Mouse (Mus musculus): ENCODE measurements at regions not wholly inside any gene's neighbourhood (a gene's known extent, or its start where the extent isn't known, plus 50 kb on each side); places are given as distances from the start of the nearest gene placed in this dataset.

DNA sequence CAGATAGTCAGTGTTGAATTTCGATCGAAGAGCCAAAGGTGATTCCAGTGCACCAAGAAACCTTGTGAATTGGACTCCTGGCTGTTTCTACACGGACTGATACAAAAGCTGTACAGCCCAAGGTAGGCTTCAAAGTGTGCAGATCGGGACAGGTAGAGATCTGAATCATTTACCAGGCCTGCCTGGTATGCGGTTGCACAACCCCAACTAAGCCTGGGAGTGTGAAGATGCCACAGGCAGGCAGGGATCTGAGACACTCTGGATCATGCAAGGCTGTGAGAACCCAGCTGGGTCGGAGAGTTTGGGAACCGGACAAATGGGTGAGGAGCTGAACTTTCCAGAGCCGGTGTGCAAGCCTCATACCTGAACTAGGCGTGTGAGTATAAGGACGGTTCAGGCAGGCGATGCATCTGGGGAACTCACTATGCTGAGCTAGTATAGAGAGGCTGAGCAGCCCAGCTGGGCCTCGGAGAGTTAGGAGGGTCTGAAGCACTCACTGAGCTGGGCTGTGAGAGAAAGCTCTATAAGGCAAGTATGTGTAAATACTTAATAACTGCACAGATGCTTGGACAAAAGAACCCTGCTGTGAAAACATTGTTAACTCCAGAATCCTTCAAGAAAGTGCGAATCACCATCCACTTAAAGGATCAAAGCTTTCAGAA, 125.3 kb upstream of the Mast4 start:
- DNase-seq: no peak

DNA sequence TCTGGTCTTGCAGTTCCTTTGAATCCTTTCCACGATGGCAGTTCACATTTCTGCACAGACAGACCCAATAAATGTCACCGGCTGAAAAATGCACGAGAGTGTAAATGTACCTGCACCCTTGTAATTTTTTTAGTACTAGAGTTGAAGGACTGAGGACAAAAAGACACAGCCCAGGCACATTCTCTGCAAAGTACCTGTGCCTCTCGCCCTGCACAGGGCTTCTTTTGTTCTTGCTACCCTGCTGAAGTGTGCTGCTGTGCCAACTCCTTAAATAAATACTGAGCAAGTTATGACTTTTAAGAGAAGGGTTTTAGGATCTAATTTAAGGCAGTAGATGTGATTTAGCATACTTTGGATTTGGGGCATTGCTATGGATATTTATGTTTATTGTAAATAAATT, 118.5 kb upstream of the Mast4 start:
- DNase-seq: no peak

DNA sequence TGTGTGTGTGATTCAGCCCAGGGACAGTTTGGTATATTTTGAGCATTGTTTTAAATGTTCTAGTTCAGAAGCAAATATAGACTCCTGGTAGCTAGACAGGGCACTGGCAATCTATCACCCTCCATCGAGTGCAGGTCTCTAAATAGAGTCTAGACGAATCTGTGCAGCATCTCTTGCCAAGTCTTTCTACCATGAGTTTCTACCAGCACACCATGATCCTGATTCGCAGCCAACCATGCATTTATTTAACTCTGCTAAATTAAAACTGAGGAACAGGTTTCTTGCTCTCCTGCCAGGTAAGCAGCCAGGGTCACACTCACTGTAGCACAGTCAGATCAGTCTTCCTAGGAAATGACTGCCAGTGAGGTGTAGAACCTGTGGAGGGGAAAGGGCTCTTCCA, 96.3 kb upstream of the Mast4 start:
- no peak for DNase-seq

DNA sequence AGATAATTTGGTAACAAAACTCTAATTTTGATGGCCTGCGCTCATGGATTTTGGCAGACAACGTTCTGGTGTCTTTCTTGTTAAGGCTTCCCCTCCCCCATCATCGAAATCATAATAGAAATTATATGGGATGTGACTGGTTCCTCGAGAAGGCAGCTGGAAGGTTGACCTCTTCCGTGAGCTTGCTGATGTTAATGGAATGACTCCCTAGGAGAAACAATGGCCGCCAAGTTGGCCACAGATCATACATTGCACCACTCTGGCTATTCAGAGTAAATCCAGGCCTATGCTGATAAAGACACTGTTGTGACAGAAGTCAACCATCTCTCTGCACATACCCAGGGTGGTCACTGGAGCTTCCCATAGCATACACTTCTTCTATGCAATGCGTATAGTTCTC, 89.7 kb upstream of the Mast4 start:
- DNase-seq: no peak

DNA sequence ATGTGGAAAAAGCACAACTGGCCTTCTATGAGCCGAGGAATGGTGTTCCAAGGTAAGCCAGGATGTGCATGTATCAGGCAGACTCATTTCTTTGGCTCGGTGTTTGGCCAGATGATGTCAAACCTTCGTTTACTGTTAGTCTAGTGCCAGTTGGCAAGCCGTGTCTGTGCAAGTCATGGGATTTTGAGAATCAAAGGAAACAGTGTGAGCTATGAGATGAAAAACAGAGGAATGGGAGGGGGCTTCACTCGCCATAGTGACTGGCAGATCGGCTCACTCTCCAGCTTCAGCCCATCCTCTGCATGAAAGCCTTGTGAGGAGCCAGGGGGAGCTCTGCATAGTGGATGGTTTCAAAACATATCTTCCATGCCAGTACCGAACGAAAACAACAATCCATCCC, 89.1 kb upstream of the Mast4 start:
- no peak for DNase-seq

DNA sequence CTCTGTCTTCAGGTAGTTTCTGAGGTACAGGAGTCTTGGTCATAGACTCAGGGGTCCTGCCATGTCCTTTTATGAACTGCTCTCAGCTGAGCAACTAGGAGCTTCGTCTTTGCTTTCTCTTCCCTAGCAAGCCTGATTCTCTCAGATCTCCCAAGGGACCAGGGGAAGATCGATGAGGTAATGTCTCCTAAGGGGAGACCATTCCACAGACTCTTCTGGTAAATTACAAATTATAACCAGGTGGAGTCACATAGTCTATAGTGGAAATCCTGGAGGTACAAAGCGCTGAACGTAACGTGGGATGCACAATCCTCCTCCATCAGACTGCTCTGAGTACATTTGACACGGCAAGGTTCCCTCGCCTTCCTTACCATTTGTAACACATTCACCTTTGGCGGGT, 88.7 kb upstream of the Mast4 start:
- DNase-seq: no peak

DNA sequence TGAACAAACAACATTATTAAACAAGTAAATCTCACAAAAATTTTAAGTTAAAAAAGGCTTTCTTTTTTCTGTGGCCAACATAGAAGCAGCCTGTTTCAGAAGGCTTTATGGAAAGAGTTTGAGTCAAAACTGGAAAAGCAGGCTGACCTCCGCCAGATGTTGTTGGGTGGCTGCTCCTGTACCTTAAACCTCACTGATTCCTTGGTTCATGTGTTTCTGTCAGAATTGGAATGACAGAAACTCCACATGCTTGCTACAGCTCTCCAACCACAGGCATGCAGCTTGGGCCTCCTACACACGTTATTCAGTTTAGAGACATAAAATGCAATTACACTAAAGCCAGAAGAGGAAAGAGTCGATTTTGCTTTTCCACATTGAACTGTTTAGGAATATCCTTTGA, 84.8 kb upstream of the Mast4 start:
- no peak for DNase-seq

DNA sequence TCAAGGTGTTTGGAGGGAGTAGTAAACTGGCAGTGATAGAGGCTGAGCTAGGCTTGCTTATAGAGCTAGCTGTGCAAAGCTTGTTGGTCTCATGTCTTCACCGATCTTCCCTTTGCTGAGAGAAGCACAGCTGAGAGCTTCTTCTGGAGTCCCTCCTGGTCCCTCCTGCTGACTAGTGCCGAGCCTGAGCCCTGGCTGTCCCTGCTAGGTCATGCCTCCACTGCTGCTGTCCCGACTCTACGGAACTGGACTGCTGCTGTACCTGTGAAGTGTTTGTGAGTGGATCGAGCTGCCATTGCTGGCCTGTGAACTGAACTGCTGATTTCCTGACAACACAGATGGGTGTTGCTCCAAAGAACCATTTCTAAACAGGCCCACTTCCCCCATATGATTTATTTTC, 83.0 kb upstream of the Mast4 start:
- no peak for DNase-seq

DNA sequence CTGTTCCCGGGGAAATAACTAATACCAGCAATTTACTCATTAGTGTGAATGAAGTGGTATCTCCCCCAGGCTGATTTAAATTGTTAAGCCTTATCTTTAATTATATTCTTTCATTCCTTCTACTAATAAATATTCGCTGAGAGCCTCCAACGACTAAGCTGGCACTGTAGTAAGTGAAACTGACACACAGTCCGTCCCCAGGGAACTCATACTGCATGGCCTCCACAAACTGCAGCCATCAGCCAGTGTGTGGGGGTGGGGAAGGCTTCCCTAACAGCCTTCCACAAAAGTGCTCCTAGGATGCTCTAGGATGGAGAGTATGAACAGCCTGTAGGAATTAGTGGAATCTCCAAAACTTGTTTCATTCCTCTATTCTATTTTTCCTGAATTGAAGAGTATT, 81.0 kb upstream of the Mast4 start:
- no peak for DNase-seq

DNA sequence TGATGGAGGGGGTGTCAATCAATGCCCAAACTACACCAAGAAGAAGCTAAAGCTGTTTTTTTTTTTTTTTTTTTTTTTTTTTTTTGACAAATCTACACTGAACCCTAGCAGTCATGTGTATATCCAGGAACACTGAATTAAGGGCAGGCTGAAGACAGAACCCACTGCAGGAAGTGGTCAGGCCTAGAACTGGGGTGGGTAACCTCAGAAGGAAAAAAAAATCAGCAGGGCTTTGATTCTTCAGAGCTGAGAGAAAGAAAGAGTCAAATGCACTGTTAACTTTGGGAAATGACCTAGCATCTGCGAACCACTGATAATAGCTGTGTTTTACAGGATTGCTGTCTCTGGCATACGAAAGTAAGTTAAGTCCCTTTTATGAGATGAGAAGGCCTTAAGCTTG, 78.3 kb upstream of the Mast4 start:
- DNase-seq: no peak

DNA sequence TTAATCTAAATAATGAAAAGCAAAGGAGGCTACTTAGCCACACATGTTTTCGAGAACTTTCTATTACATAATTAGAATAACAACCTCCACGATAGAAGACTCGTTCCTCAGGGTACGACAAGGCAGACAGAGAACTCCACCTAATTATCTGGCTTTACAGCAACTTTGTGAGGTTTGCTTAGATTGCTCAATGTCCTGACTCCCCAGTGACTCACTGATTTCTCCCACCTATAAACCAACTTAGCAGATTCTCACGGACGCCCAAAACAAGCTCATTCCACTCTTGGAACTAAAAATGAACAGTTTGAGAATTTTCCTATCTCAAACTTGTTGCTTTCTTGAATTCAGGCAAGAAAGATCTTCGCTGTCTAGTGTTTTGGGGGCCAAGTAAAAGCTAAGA, 75.0 kb upstream of the Mast4 start:
- DNase-seq: no peak

DNA sequence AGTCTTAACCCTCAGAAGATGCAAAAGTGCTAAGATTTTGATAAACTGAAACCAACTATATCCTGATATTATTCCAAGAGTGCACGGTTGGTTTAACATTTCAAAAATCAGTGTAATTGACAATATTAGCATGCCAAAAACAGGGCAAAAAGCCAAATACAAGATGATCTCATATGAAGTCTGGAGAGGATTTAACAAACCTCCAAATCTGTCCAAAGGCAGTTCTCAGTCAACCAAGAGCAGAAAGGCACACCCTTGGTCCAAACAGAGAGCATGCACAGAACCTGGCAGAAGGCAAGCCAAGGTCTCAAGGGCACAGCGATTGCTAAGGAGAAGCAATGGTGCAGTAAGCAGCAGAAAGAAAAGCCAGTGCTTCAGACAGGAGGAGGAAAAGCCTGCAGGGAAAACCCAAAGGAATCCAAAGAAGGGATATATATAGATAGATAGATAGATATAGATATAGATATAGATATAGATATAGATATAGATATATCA, 62.3 kb upstream of the Mast4 start:
- no peak for DNase-seq

DNA sequence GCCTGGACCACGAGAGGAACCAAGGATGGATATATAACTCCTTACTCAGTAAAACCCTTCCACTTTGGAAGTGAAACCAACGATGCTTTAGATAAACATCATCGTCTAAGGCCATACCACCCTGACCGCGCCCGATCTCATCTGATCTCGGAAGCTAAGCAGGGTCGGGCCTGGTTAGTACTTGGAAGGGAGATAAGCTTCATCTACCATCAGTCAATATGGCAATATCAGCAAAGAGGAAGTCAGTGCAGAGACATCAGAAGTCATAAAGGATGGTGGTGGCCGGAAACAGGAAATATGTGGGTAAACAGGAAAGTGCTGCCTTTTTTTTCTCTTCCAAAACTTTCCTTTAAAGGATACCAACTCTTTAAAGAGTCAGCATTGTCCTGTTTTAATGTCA, 61.8 kb upstream of the Mast4 start:
- no peak for DNase-seq

DNA sequence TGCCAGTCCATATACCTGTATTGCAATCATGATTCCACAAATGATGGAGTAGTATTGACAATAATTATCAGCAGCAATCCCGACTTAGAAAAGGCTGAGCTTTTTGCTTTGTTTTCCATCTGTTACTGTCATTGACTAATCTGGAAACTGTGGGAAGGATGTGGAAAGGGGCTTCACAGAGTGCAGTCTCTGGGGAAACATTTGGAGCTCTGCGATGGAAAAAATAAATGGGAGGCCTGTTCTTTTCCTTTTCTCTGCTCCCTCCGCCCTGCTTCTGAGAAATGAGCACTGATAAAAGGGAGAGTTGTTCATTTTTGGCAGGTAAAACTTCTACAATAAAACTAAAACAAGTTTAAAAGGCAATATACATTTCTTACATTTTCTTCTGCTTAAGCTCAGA, 58.3 kb upstream of the Mast4 start:
- no peak for DNase-seq

DNA sequence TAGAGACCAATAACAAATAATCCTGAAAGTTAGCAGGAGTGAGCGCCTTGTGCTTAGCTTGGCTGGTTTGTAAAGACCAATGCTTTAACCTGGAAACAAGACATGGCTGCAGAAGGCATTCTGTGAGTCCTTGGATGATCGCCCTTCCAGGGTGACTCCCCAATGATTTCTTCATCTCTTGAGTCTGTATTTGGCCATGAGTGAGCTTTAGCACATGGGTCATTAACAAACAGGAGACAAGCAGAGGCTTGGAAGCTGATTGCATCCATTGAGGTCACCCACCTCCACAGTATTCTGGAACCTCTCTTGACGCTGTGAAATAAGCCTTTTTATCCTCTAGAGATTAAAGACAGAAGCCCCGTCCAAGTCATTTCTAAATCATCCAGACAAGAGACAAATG, 57.1 kb upstream of the Mast4 start:
- no peak for DNase-seq

DNA sequence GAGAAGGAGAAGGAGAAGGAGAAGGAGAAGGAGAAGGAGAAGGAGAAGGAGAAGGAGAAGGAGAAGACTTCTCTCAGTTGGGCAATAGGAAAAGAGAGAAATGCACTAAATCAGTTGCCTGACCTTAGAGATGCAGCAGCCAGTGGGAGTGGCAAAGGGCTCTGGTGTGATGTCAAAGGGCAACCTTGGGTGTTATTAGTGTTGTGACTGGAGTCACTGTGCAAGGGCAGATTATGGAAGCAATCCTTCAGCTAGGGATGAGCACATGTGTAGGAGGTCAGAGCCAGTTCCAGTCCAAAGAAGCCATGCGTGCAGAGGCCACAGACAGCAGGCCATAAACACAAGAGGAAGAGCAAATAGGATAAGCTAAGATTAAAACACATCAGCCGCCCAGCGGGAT, 56.7 kb upstream of the Mast4 start:
- DNase-seq: no peak

DNA sequence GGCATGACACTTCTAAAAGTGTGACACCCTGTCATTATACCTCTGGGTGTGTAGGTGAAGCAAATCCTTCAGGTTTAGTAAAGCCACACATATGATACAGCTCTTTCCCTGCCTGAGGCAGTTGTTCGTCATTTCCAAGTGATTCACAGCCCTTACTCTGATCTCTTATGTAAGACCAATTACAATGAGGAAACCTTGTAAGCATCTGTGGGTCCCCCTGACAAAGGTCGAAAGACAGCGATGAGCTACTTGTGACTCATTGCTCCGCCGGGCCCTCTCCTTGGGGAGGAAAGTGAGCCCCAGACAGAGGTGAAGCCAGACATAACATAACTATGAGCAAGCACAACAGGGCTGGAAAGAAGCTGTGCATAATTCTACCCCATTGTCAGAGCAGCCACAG, 52.7 kb upstream of the Mast4 start:
- no peak for DNase-seq
